Mouse (Mus musculus): ENCODE measurements around the gene Scd1.

Gene Scd1

GRCm38 (mm10) chr19:44364029-44364428 lies 43.6 kb downstream of the Scd1 start:
- DNase-seq (ENCODE audit: low spot score): no peak

GRCm38 (mm10) chr19:44363529-44363928 lies 44.1 kb downstream of the Scd1 start:
- peak; percentile 40 for DNase-seq (ENCODE audit: low spot score)

- no peak for DNase-seq (ENCODE audit: low spot score)
Measured at GRCm38 (mm10) chr19:44358700-44359099, 49.0 kb downstream of the Scd1 start.

GRCm38 (mm10) chr19:44351756-44352155 lies 55.9 kb downstream of the Scd1 start:
- no peak for DNase-seq (ENCODE audit: low spot score)

- DNase-seq (ENCODE audit: low spot score): no peak
Measured at GRCm38 (mm10) chr19:44349689-44350088, 58.0 kb downstream of the Scd1 start.

Data from urinary bladder, postnatal 25 days (tissue).